Mouse (Mus musculus): Measurements from ENCODE around the gene Tmc2. TPM values are rescaled to one million over a fixed set of nuclear protein-coding genes. Genes with fewer than 3 reads are reported as not detected.

Gene Tmc2
- polyA plus RNA-seq, 1 experiment: not detected

- H3K36me3 ChIP-seq (ENCODE audit: control insufficient read depth, insufficient read depth, low read length): peaks cover 22% of the 10 kb centered on the region
- TF ChIP-seq POLR2A (IDR thresholded peaks at IDR 0.05; ENCODE audit: low read depth, low read length) (no peak), CTCF (IDR thresholded peaks at IDR 0.05; ENCODE audit: extremely low read depth, insufficient read length, insufficient replicate concordance, low read depth, low read length) (no peak)
- H3K27ac ChIP-seq (ENCODE audit: insufficient read depth, low read depth, low read length): no peak overlapping the region
- WGBS: 71% methylated on average over 9 of the region's 9 CpGs
- no peak overlapping the region for H3K4me3 ChIP-seq (ENCODE audit: low read depth, low read length)
- H3K27me3 ChIP-seq (ENCODE audit: control insufficient read depth, insufficient read depth, low read length): no peaks in the 10 kb centered on the region
- H3K4me1 ChIP-seq (ENCODE audit: control insufficient read depth, insufficient read depth, insufficient read length, low read length): no peaks in the 10 kb centered on the region
Observed at GRCm38 (mm10) chr2:130166311-130167214, 28.4 kb upstream of the Tmc2 start.

- H3K4me1 ChIP-seq (ENCODE audit: control insufficient read depth, insufficient read depth, insufficient read length, low read length): no peaks in the 10 kb centered on the region
Observed at GRCm38 (mm10) chr2:130167861-130168260, 27.1 kb upstream of the Tmc2 start.

GRCm38 (mm10) chr2:130171674-130172073 is 23.3 kb upstream of the Tmc2 start:
- Histone ChIP-seq H3K36me3 (ENCODE audit: control insufficient read depth, insufficient read depth, low read length) (peaks cover 61% of the 10 kb centered on the region), H3K4me1 (ENCODE audit: control insufficient read depth, insufficient read depth, insufficient read length, low read length) (no peaks in the 10 kb centered on the region), H3K27ac (ENCODE audit: insufficient read depth, low read depth, low read length) (no peak overlapping the region), H3K27me3 (ENCODE audit: control insufficient read depth, insufficient read depth, low read length) (no peaks in the 10 kb centered on the region), H3K4me3 (ENCODE audit: low read depth, low read length) (no peak overlapping the region)
- TF ChIP-seq CTCF (IDR thresholded peaks at IDR 0.05; ENCODE audit: extremely low read depth, insufficient read length, insufficient replicate concordance, low read depth, low read length) (no peak), POLR2A (IDR thresholded peaks at IDR 0.05; ENCODE audit: low read depth, low read length) (no peak)
- 87% methylated on average over 2 of the region's 2 CpGs for WGBS

More at GRCm38 (mm10) chr2:130167861-130168260, 27.1 kb upstream of the Tmc2 start:
- H3K4me3 ChIP-seq (ENCODE audit: low read depth, low read length): no peak overlapping the region
- TF ChIP-seq POLR2A (IDR thresholded peaks at IDR 0.05; ENCODE audit: low read depth, low read length) (no peak), CTCF (IDR thresholded peaks at IDR 0.05; ENCODE audit: extremely low read depth, insufficient read length, insufficient replicate concordance, low read depth, low read length) (peak; percentile 51; the same call in 1 of the 2 replicates)
- peaks cover 35% of the 10 kb centered on the region for H3K36me3 ChIP-seq (ENCODE audit: control insufficient read depth, insufficient read depth, low read length)
- H3K27ac ChIP-seq (ENCODE audit: insufficient read depth, low read depth, low read length): no peak overlapping the region
- H3K27me3 ChIP-seq (ENCODE audit: control insufficient read depth, insufficient read depth, low read length): no peaks in the 10 kb centered on the region
- 50% methylated on average over 3 of the region's 3 CpGs for WGBS

- peaks cover 4% of the 10 kb centered on the region; the same call in 1 of the 2 replicates for H3K4me1 ChIP-seq (ENCODE audit: control insufficient read depth, insufficient read depth, insufficient read length, low read length)
- peaks cover 39% of the 10 kb centered on the region for H3K36me3 ChIP-seq (ENCODE audit: control insufficient read depth, insufficient read depth, low read length)
- H3K27me3 ChIP-seq (ENCODE audit: control insufficient read depth, insufficient read depth, low read length): no peaks in the 10 kb centered on the region
- TF ChIP-seq CTCF (IDR thresholded peaks at IDR 0.05; ENCODE audit: extremely low read depth, insufficient read length, insufficient replicate concordance, low read depth, low read length): no peak
- no peak for TF ChIP-seq POLR2A (IDR thresholded peaks at IDR 0.05; ENCODE audit: low read depth, low read length)
- WGBS: 24% methylated on average over 8 of the region's 8 CpGs
- no peak overlapping the region for H3K27ac ChIP-seq (ENCODE audit: insufficient read depth, low read depth, low read length)
- H3K4me3 ChIP-seq (ENCODE audit: low read depth, low read length): no peak overlapping the region; the same call in 1 of the 2 replicates
Observed at GRCm38 (mm10) chr2:130176820-130177219, 18.2 kb upstream of the Tmc2 start.

GRCm38 (mm10) chr2:130178381-130178705 is 16.7 kb upstream of the Tmc2 start:
- TF ChIP-seq POLR2A (IDR thresholded peaks at IDR 0.05; ENCODE audit: low read depth, low read length) (no peak), CTCF (IDR thresholded peaks at IDR 0.05; ENCODE audit: extremely low read depth, insufficient read length, insufficient replicate concordance, low read depth, low read length) (no peak)
- under 1% methylated on average over 11 of the region's 11 CpGs for WGBS
- H3K27me3 ChIP-seq (ENCODE audit: control insufficient read depth, insufficient read depth, low read length): no peaks in the 10 kb centered on the region
- H3K4me1 ChIP-seq (ENCODE audit: control insufficient read depth, insufficient read depth, insufficient read length, low read length): peaks cover 4% of the 10 kb centered on the region; the same call in 1 of the 2 replicates
- peak overlapping the region; percentile 57; the same call in 1 of the 2 replicates for H3K27ac ChIP-seq (ENCODE audit: insufficient read depth, low read depth, low read length)
- H3K36me3 ChIP-seq (ENCODE audit: control insufficient read depth, insufficient read depth, low read length): peaks cover 25% of the 10 kb centered on the region
- H3K4me3 ChIP-seq (ENCODE audit: low read depth, low read length): peak overlapping the region; percentile 85

GRCm38 (mm10) chr2:130178706-130179506 is 16.1 kb upstream of the Tmc2 start, which contains the start of gene Snrpb:
TSS of gene Snrpb (minus strand) at chr2:130179403.
- under 1% methylated on average over 81 of the region's 81 CpGs for WGBS
- TF ChIP-seq POLR2A (IDR thresholded peaks at IDR 0.05; ENCODE audit: low read depth, low read length) (peak; percentile 74), CTCF (IDR thresholded peaks at IDR 0.05; ENCODE audit: extremely low read depth, insufficient read length, insufficient replicate concordance, low read depth, low read length) (no peak)
- H3K4me1 ChIP-seq (ENCODE audit: control insufficient read depth, insufficient read depth, insufficient read length, low read length): peaks cover 4% of the 10 kb centered on the region; the same call in 1 of the 2 replicates
- peak within 1 kb of the TSS; percentile 85 for H3K4me3 ChIP-seq (ENCODE audit: low read depth, low read length)
- H3K27me3 ChIP-seq (ENCODE audit: control insufficient read depth, insufficient read depth, low read length): no peaks in the 10 kb centered on the region
- H3K36me3 ChIP-seq (ENCODE audit: control insufficient read depth, insufficient read depth, low read length): peaks cover 20% of the 10 kb centered on the region
- peak within 1 kb of the TSS; percentile 57 for H3K27ac ChIP-seq (ENCODE audit: insufficient read depth, low read depth, low read length)

Measured in small intestine, adult 2 months (tissue).